Mouse (Mus musculus): ENCODE results near the gene Rfx5. TPM values are rescaled to one million over a fixed set of nuclear protein-coding genes. Genes with fewer than 3 reads are reported as not detected.
"Not testable (repeated sequence)": the region's sequence is repeated elsewhere in the genome, so short reads cannot be mapped to it uniquely, and the experiment has no call there.

The Rfx5 gene
- polyA plus RNA-seq, 1 experiment from 2014 or later = 7.1 TPM

GRCm38 (mm10) chr3:94932809-94933564 is 20.9 kb upstream of the Rfx5 start, which contains the start of gene Selenbp1:
Selenbp1 (plus strand) TSS chr3:94933056.
- Histone ChIP-seq H3K9ac (ENCODE audit: low read length) (no peak within 1 kb of the TSS), H3K27ac (ENCODE audit: low read depth, low read length) (0 out of 2 replicates have a peak within 1 kb of the TSS, but pooled peaks have one; percentile 14)

GRCm38 (mm10) chr3:94933604-94934003 is 20.3 kb upstream of the Rfx5 start:
- not testable (repeated sequence) for ATAC-seq (ENCODE audit: insufficient read depth, low FRiP score, low TSS enrichment); H3K27ac ChIP-seq (ENCODE audit: low read depth, low read length); H3K4me3 ChIP-seq (ENCODE audit: low read depth, low read length); H3K9ac ChIP-seq (ENCODE audit: low read length); H3K36me3 ChIP-seq (ENCODE audit: control insufficient read depth, insufficient read depth, low read length); H3K4me1 ChIP-seq (ENCODE audit: control insufficient read depth, insufficient read depth, low read length); H3K4me2 ChIP-seq (ENCODE audit: low read depth); H3K27me3 ChIP-seq (ENCODE audit: control insufficient read depth, insufficient read depth, low read length); H3K9me3 ChIP-seq (ENCODE audit: control insufficient read depth, low read length); DNase-seq (ENCODE audit: low spot score)
- no CpG with 5 or more reads among the region's 2 CpGs for WGBS

More at GRCm38 (mm10) chr3:94932809-94933564, 20.9 kb upstream of the Rfx5 start, which contains the start of gene Selenbp1:
- DNase-seq (ENCODE audit: low spot score) = peak; percentile 70
- H3K9me3 ChIP-seq (ENCODE audit: control insufficient read depth, low read length) = no peaks in the 10 kb centered on the region
- 27% methylated on average over 16 of the region's 16 CpGs for WGBS
- peak within 1 kb of the TSS; percentile 39 for H3K4me2 ChIP-seq (ENCODE audit: low read depth)
- 0 out of 2 replicates have a peak, but pooled peaks cover 4% of the 10 kb centered on the region for H3K4me1 ChIP-seq (ENCODE audit: control insufficient read depth, insufficient read depth, low read length)
- H3K36me3 ChIP-seq (ENCODE audit: control insufficient read depth, insufficient read depth, low read length) = no peaks in the 10 kb centered on the region
- peak; percentile 67 for ATAC-seq (ENCODE audit: insufficient read depth, low FRiP score, low TSS enrichment)
- no peaks in the 10 kb centered on the region for H3K27me3 ChIP-seq (ENCODE audit: control insufficient read depth, insufficient read depth, low read length)
- H3K4me3 ChIP-seq (ENCODE audit: low read depth, low read length) = peak within 1 kb of the TSS; percentile 13; the same call in 1 of the 2 replicates

- not testable (repeated sequence) for H3K4me2 ChIP-seq (ENCODE audit: low read depth); H3K27ac ChIP-seq (ENCODE audit: low read depth, low read length); H3K36me3 ChIP-seq (ENCODE audit: control insufficient read depth, insufficient read depth, low read length); DNase-seq (ENCODE audit: low spot score); H3K27me3 ChIP-seq (ENCODE audit: control insufficient read depth, insufficient read depth, low read length); H3K9ac ChIP-seq (ENCODE audit: low read length); ATAC-seq (ENCODE audit: insufficient read depth, low FRiP score, low TSS enrichment); H3K4me3 ChIP-seq (ENCODE audit: low read depth, low read length); H3K9me3 ChIP-seq (ENCODE audit: control insufficient read depth, low read length); H3K4me1 ChIP-seq (ENCODE audit: control insufficient read depth, insufficient read depth, low read length)
- 94% methylated on average over 3 of the region's 3 CpGs for WGBS
Measured at GRCm38 (mm10) chr3:94934564-94934963, 19.3 kb upstream of the Rfx5 start.

GRCm38 (mm10) chr3:94935332-94935731 is 18.5 kb upstream of the Rfx5 start:
- WGBS = 94% methylated on average over 3 of the region's 3 CpGs
- not testable (repeated sequence) for H3K4me2 ChIP-seq (ENCODE audit: low read depth); ATAC-seq (ENCODE audit: insufficient read depth, low FRiP score, low TSS enrichment); DNase-seq (ENCODE audit: low spot score); H3K4me3 ChIP-seq (ENCODE audit: low read depth, low read length); H3K4me1 ChIP-seq (ENCODE audit: control insufficient read depth, insufficient read depth, low read length); H3K36me3 ChIP-seq (ENCODE audit: control insufficient read depth, insufficient read depth, low read length); H3K27ac ChIP-seq (ENCODE audit: low read depth, low read length); H3K27me3 ChIP-seq (ENCODE audit: control insufficient read depth, insufficient read depth, low read length); H3K9ac ChIP-seq (ENCODE audit: low read length); H3K9me3 ChIP-seq (ENCODE audit: control insufficient read depth, low read length)

- WGBS = 90% methylated on average over 5 of the region's 5 CpGs
- not testable (repeated sequence) for ATAC-seq (ENCODE audit: insufficient read depth, low FRiP score, low TSS enrichment); H3K4me2 ChIP-seq (ENCODE audit: low read depth)
Measured at GRCm38 (mm10) chr3:94936147-94936546, 17.7 kb upstream of the Rfx5 start.

GRCm38 (mm10) chr3:94937194-94937593 is 16.7 kb upstream of the Rfx5 start:
- H3K9me3 ChIP-seq (ENCODE audit: control insufficient read depth, low read length); H3K4me3 ChIP-seq (ENCODE audit: low read depth, low read length); H3K4me1 ChIP-seq (ENCODE audit: control insufficient read depth, insufficient read depth, low read length); H3K27me3 ChIP-seq (ENCODE audit: control insufficient read depth, insufficient read depth, low read length); ATAC-seq (ENCODE audit: insufficient read depth, low FRiP score, low TSS enrichment); H3K36me3 ChIP-seq (ENCODE audit: control insufficient read depth, insufficient read depth, low read length); H3K4me2 ChIP-seq (ENCODE audit: low read depth); H3K27ac ChIP-seq (ENCODE audit: low read depth, low read length); H3K9ac ChIP-seq (ENCODE audit: low read length); DNase-seq (ENCODE audit: low spot score): not testable (repeated sequence)
- 91% methylated on average over 6 of the region's 7 CpGs for WGBS

More at GRCm38 (mm10) chr3:94936147-94936546, 17.7 kb upstream of the Rfx5 start:
- not testable (repeated sequence) for H3K4me1 ChIP-seq (ENCODE audit: control insufficient read depth, insufficient read depth, low read length); DNase-seq (ENCODE audit: low spot score); H3K9ac ChIP-seq (ENCODE audit: low read length); H3K27ac ChIP-seq (ENCODE audit: low read depth, low read length); H3K27me3 ChIP-seq (ENCODE audit: control insufficient read depth, insufficient read depth, low read length); H3K36me3 ChIP-seq (ENCODE audit: control insufficient read depth, insufficient read depth, low read length); H3K4me3 ChIP-seq (ENCODE audit: low read depth, low read length); H3K9me3 ChIP-seq (ENCODE audit: control insufficient read depth, low read length)

- 78% methylated on average over 9 of the region's 9 CpGs for WGBS
- H3K9ac ChIP-seq (ENCODE audit: low read length) = not testable (repeated sequence)
Measured at GRCm38 (mm10) chr3:94940033-94940432, 13.8 kb upstream of the Rfx5 start.

GRCm38 (mm10) chr3:94942211-94942967 is 11.5 kb upstream of the Rfx5 start:
- not testable (repeated sequence) for H3K36me3 ChIP-seq (ENCODE audit: control insufficient read depth, insufficient read depth, low read length); H3K4me1 ChIP-seq (ENCODE audit: control insufficient read depth, insufficient read depth, low read length); H3K9me3 ChIP-seq (ENCODE audit: control insufficient read depth, low read length); H3K4me2 ChIP-seq (ENCODE audit: low read depth); DNase-seq (ENCODE audit: low spot score); ATAC-seq (ENCODE audit: insufficient read depth, low FRiP score, low TSS enrichment); H3K27me3 ChIP-seq (ENCODE audit: control insufficient read depth, insufficient read depth, low read length); H3K4me3 ChIP-seq (ENCODE audit: low read depth, low read length); H3K9ac ChIP-seq (ENCODE audit: low read length); H3K27ac ChIP-seq (ENCODE audit: low read depth, low read length)
- WGBS = 78% methylated on average over 7 of the region's 9 CpGs

More at GRCm38 (mm10) chr3:94940033-94940432, 13.8 kb upstream of the Rfx5 start:
- not testable (repeated sequence) for ATAC-seq (ENCODE audit: insufficient read depth, low FRiP score, low TSS enrichment); H3K4me3 ChIP-seq (ENCODE audit: low read depth, low read length); H3K27me3 ChIP-seq (ENCODE audit: control insufficient read depth, insufficient read depth, low read length); DNase-seq (ENCODE audit: low spot score); H3K9me3 ChIP-seq (ENCODE audit: control insufficient read depth, low read length); H3K27ac ChIP-seq (ENCODE audit: low read depth, low read length); H3K4me1 ChIP-seq (ENCODE audit: control insufficient read depth, insufficient read depth, low read length); H3K36me3 ChIP-seq (ENCODE audit: control insufficient read depth, insufficient read depth, low read length); H3K4me2 ChIP-seq (ENCODE audit: low read depth)

Measured in neural tube, embryonic 11.5 days (tissue).